Mouse (Mus musculus) lung, postnatal 14 days (tissue): Measurements from ENCODE around the gene Cryaa.
A peak's percentile ranks its signal among the peaks of the same experiment; 100 is the strongest.

Source experiments
- DNase-seq: peaks from one replicate; pipeline ENCODE4 v3.0.0; 2021

Gene Cryaa

GRCm38 (mm10) chr17:31713709-31714108 is 36.1 kb downstream of the Cryaa start:
- no peak for DNase-seq

GRCm38 (mm10) chr17:31714125-31714524 is 36.5 kb downstream of the Cryaa start:
- DNase-seq, result no peak

DNA sequence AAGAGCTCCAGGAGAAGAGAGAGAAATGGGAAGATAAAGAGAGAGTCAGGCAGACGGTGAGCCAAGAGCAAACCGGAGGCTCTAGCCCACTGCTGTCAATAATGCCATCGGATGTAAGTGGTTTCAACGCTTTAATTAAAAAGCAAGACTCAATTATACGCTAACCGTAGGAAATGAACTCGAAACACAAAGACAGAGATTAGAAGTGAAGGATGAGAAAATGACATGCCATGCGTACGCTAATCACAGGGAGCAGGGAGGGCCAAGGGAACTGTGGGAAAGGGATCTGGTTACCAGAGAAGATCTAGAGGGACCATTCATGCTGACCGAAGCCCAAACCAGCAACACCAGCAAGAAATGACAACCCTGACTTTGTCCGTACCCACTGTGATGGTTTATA is 37.4 kb downstream of the Cryaa start:
- no peak for DNase-seq

GRCm38 (mm10) chr17:31721637-31722036 is 44.0 kb downstream of the Cryaa start:
- DNase-seq, result no peak

- no peak for DNase-seq
These were observed 47.8 kb downstream of the Cryaa start for GRCm38 (mm10) chr17:31725366-31725765.

GRCm38 (mm10) chr17:31726216-31726615 is 48.6 kb downstream of the Cryaa start:
- no peak for DNase-seq

GRCm38 (mm10) chr17:31727230-31727629 is 49.6 kb downstream of the Cryaa start:
- peak; percentile 32 for DNase-seq

- no peak for DNase-seq
These were observed 50.4 kb downstream of the Cryaa start for GRCm38 (mm10) chr17:31728043-31728442.

GRCm38 (mm10) chr17:31728968-31729501 is 51.4 kb downstream of the Cryaa start:
- DNase-seq, result peak; percentile 66

GRCm38 (mm10) chr17:31731038-31731437 is 53.4 kb downstream of the Cryaa start:
- DNase-seq, result no peak
